Mouse (Mus musculus) cerebellum, adult (tissue): ENCODE results near the gene Dmac2.

ENCODE experiments used
- ATAC-seq: cut with Nextera tagmentation; 2 replicates; pipeline ENCODE4 v1.9.2; 2017; ENCODE audit warnings: mild to moderate bottlenecking, moderate library complexity, mixed read lengths; ENCODE audit not compliant: insufficient number of reproducible peaks, low FRiP score, low TSS enrichment

Dmac2 gene

DNA sequence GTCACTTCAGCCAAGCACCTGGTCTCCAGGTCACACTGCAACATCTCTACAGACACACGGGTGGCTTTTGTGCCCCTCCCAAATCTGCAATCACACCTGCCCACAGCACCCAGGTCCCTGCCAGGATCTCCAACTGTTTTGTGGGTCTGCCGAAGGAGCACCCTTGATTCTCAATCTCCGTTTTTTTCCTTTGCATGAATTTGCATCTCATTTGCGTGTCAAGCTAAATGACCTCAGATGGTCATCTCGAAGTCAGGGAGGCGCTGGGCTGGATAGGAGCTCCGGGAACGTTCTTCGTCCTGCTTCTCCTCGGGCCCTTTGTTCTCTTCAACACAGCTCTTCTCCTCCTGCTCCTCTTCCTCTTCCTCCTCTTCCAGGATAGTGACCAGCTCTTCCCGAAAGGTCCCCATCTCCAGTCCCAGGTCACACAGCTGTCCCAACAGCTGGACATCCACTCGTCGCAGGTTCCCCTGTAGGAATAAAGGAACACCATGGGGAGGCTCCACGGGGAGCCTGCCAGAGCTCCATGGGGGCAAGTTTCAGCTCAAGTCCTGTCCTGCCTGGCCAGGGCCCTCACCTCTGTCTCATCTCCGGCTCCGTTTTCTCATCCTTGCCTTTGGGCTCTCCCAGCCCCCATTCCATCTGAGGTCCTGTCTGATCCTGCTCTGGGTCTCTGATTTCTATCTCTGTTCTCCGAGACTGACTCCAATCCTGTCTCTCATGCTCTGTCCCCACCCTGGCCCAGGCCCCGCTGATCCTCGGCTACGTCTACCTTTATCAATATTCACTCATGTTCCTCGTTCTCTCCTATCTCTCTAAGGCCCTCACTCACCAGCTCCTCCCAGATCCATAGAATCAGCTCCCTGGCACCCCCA, 4.1 kb upstream of the Dmac2 start:
- no peak for ATAC-seq

- no peak for ATAC-seq
Observed at GRCm38 (mm10) chr7:25615706-25616011, 3.6 kb upstream of the Dmac2 start, which contains the start of gene Erich4. Erich4 (minus strand) TSS chr7:25615892.

DNA sequence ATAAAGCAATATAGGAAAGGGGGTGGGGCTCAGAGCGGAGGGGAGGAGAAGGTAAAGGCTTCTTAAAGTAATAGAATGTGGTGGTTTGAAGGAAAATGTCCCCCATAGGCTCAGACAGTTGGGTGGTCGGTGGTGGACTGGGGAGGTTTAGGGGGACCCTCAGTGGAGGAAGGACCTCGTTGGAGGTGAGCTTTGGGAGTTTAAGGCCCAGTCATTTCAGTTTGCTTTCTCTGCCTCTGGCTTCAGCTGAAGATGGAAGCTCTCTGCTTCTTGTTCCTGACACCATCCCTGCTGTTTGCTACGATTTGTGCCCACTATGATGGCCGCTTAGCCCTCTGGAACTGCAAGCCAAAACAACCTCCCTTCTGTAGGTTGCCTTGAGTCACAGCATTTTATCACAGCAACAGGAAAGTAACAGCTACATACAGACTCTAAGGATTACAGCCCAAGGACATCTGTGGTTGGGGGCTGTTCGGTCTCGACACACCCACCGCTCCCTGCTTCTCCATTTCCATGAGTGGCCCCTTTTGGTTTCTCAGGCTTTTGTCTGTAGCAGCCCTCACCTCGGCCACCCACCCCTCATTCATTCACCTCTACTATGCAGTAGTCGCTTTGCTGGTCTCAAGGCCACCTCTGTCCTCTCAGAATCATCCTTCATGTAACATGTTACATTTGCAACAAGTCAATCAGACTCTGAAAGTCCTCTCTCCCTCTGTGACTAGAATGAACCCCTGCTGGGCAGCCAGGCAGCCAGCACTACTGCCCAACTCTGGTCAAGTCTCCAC, 1.6 kb upstream of the Dmac2 start:
- no peak for ATAC-seq

GRCm38 (mm10) chr7:25619722-25619991, 443 bp downstream of the Dmac2 start:
- ATAC-seq: no peak

GRCm38 (mm10) chr7:25620101-25620500, 887 bp downstream of the Dmac2 start:
- ATAC-seq: no peak

- no peak for ATAC-seq
Observed at GRCm38 (mm10) chr7:25620751-25621150, 1.5 kb downstream of the Dmac2 start.

DNA sequence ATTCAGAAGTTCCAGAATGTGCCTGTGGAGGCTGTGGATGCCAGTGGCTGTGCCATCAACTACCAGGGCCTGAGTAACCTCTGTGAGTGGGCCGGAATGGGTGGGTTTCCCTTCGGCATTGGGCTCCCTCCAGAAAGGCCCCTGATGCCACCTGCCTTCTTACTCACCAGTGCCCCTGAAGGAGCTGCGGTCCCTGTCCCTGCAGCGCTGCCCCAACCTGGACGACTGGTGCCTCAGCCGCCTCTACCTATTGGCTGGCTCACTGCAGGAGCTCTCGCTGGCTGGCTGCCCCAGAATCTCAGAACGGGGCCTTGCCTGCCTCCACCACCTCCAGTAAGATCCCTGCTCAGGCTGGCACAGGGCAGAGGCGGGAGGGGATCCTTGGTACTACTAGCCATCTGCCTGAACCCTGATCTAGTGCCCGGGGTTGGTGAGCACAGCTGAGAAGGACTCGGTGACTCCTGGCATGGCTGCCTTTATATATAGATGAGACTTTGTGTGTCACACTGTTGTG, 4.7 kb downstream of the Dmac2 start:
- ATAC-seq: no peak

DNA sequence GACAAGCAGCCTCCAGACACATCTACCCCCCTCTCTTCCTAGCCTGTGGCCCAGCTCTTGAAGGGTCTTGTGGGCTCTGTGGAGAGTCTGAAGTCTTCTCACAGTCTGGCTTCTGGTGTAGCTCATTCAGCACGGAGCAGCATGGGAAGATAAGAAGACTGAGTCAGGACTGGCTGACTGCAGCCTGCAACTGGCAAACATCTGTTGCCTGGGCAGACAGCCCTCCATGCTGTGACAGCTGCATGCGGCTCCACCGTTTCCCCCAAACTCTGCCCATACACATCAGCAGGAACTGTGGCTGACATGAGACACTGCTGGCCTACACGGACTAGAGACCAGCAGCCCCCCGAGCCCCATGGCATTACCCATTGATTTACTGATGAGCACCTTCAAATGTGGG, 5.6 kb downstream of the Dmac2 start:
- ATAC-seq: no peak

GRCm38 (mm10) chr7:25625594-25626250, 6.5 kb downstream of the Dmac2 start:
- ATAC-seq: no peak

DNA sequence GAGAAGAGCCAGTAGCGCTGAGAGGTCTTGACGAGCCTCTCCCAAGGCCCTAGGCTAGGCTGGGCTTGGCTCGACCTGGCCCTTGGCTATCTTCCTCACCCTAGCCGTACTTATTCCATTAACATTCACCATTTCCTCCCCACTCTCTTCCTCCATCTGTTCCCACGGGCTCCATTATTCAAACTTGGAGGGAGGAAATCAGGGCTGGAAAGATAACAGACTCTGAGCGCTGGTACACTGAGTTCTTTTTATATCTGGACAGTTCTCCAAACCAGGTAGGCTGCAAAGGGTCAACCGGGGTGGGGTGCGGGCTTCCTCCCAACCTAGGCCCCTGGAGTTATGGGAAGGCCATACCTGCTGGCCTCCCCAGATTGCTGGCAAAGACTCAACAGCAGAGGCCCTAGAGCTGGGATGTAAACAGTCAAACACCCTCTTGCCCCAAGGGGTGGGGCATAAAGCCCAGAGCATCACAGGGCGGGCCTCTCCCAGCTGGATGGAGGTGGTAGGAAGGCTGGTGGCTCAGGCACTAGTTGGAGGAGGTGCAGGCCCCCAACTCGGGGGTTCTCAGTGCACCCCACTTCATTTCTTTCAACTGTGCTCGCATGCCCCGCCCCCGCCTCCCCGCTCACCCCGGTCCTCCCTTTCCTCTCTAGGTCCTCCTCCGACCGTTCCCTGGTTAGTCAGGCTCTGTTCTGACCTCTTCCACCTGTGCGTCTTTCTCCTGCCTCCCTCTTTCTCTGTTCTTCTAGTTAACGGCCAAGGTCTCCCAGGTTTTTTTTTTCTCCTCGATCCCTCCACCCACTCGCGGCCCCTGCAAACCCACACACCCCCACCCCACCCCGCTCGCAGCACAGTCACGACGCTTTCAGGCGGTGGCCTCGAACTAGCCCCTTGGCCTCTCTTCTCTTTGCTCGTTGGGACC, 7.6 kb downstream of the Dmac2 start, which contains the start of gene B3gnt8:
TSS of gene B3gnt8 (plus strand) at position 146 of the 922 bp plus-strand sequence.
- ATAC-seq: 0 out of 2 replicates have a peak, but pooled peaks have one; percentile 24

DNA sequence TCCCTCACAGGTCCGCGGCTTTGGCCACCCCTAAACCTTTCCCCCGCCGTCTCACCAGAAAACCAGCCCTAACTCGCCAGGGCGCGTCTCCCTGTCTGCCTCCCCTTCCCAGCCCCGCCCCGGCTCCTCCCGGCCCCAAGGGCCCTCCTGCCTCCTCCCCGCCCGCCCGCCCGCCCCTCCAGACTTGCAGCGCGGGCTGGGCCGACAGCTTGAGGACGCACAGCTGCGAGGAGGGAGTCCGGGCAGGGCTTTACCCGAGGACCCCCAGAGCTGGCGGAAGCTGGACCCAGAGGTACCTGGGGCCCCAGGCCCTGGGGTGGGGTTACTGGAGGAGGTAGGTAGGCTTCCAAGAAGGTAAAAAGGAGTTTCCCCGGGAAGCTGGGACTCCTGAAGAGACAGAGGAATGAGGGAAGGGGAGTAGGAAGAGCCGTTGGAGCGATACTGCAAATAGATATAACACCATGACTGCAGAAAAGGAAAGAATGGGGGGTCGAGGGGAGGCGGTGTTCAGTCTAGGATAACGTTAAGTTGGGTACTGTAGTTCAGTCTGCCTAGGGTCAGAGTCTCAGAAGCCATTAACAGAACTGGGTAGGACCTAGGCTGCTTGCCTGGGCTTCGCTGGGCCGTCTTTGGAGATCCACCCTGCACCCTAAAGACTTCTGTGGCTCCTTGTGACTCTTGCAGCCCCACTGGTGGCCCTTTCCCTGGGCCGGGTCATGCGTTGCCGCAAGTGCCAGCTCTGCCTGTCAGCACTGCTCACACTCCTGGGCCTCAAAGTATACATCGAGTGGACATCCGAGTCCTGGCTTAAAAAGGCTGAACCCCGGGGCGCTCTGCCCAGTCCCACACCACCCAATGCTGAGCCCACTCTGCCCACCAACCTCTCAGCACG, 8.5 kb downstream of the Dmac2 start:
- no peak for ATAC-seq

DNA sequence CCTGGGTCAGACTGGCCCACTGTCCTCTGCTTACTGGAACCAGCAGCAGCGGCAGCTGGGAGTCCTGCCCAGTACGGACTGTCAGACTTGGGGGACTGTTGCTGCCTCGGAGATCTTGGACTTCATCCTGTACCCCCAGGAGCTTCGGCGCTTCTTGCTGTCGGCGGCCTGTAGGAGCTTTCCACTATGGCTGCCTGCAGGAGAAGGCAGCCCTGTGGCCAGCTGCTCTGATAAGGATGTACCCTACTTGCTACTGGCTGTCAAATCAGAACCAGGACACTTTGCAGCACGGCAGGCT, 9.1 kb downstream of the Dmac2 start:
- ATAC-seq: no peak

- ATAC-seq: no peak
Observed at GRCm38 (mm10) chr7:25632679-25633078, 13.5 kb downstream of the Dmac2 start.

DNA sequence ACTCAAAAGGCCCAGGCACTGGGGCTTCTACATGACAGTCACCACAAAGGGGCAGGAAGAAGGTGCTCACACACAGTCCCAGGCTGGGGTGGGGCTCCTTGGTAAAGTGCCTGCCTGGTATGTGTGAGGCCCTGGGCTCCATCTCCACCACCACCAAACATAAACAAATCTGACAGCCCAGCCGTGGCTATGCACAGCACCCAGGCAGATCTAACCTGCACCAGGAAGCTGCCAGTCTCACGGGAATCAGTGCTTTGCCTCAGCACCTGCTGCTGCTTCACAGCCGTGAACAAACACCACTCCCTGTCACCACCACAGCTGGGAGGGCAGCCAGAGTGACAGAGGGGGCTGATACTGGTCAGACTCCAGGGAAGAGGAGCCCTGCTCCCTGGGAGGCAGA, 17.2 kb downstream of the Dmac2 start:
- no peak for ATAC-seq

DNA sequence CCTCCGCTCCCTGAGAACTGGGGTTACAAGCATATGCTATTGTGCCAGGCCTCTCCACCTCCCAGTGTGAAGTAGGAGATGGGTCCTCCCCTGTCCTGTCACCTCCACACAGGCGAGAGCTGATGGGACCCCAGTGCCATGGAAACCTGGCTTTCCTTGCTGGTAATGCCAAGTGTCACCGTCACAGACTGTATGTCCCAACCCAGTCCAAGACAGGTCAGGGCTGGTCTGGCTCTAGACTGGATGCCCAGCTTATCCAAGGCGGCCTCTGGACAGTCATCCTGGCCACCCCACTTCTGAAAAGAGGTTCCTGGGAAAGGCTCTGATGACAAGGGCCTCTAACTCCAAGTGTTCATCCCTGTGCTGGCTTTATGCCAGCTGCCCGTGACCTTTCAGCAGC, 17.9 kb downstream of the Dmac2 start:
- ATAC-seq: no peak

GRCm38 (mm10) chr7:25639754-25640153, 20.5 kb downstream of the Dmac2 start:
- no peak for ATAC-seq

GRCm38 (mm10) chr7:25644136-25644535, 24.9 kb downstream of the Dmac2 start:
- ATAC-seq: no peak

DNA sequence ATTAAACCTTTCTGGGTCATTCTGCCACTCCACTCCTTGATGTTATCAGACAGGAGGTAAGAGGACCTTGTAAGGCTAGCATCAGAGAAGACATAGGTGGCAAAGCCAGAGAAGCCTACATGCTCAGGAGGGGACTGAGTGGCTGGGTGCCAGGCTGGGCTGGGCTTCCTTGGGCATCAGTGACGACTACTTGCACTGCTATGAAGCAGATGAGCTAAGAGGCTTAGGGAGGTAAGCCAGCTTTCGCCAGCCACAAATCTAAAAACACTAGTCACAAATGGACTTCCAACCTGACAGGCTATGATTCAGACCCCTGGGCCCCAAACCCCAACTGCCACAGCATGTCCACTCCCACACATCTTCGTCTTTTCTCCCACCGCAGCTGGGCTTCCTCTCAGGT, 25.4 kb downstream of the Dmac2 start:
- ATAC-seq: no peak

GRCm38 (mm10) chr7:25645074-25645473, 25.9 kb downstream of the Dmac2 start:
- ATAC-seq: no peak
